Mouse (Mus musculus) CH12.LX (cell line): ENCODE data around the gene H2-Eb2.

Source experiments
- CTCF ChIP-seq, 2 experiments: IDR thresholded peaks in 1 of 2; conservative IDR thresholded peaks in 1 of 2; 2 replicates each; pipeline ENCODE4 v1.5.1; 2011 to 2012; ENCODE audit warnings: low read depth in 2 of 2, low read length in 2 of 2, improper control_type of control experiment in 1 of 2, inconsistent platforms in 1 of 2, mild to moderate bottlenecking in 1 of 2, moderate library complexity in 1 of 2
- ETS1 ChIP-seq: conservative IDR thresholded peaks from 2 replicates; pipeline ENCODE4 v1.6.1; 2012; ENCODE audit warnings: low read depth, mild to moderate bottlenecking, inconsistent platforms, low read length, improper control_type of control experiment, moderate library complexity
- HCFC1 ChIP-seq: IDR thresholded peaks from 2 replicates; pipeline ENCODE4 v1.6.1; 2012; ENCODE audit warnings: low read depth, mild to moderate bottlenecking, inconsistent platforms, low read length, improper control_type of control experiment
- MAX ChIP-seq: IDR thresholded peaks from 2 replicates; pipeline ENCODE4 v1.6.1; 2011; ENCODE audit warnings: low read length, improper control_type of control experiment
- NELFE ChIP-seq: IDR thresholded peaks from 2 replicates; pipeline ENCODE4 v1.6.1; 2011; ENCODE audit warnings: low read depth, low read length, improper control_type of control experiment
- POLR2A ChIP-seq: IDR thresholded peaks from 2 replicates; pipeline ENCODE4 v1.6.1; 2011; ENCODE audit warnings: low read depth, mild to moderate bottlenecking, improper control_type of control experiment, low read length
- POLR2AphosphoS2 ChIP-seq: IDR thresholded peaks from 2 replicates; pipeline ENCODE4 v1.6.1; 2011; ENCODE audit warnings: low read depth, low read length, improper control_type of control experiment
- RAD21 ChIP-seq: IDR thresholded peaks from 2 replicates; pipeline ENCODE4 v1.6.1; 2011; ENCODE audit warnings: low read depth, mild to moderate bottlenecking, low read length, improper control_type of control experiment, moderate library complexity
- TBP ChIP-seq: conservative IDR thresholded peaks from 2 replicates; pipeline ENCODE4 v1.6.1; 2011; ENCODE audit warnings: low read depth, low read length, improper control_type of control experiment
- USF2 ChIP-seq: conservative IDR thresholded peaks from 2 replicates; pipeline ENCODE4 v1.6.1; 2011; ENCODE audit warnings: low read depth, low read length, improper control_type of control experiment
- ZC3H11A ChIP-seq: IDR thresholded peaks from 2 replicates; pipeline ENCODE4 v1.6.1; 2012; ENCODE audit warnings: low read depth, mild to moderate bottlenecking, inconsistent platforms, low read length, improper control_type of control experiment
- ZNF384 ChIP-seq: IDR thresholded peaks from 2 replicates; pipeline ENCODE4 v1.6.1; 2012; ENCODE audit warnings: low read depth, low read length, improper control_type of control experiment, inconsistent platforms

DNA sequence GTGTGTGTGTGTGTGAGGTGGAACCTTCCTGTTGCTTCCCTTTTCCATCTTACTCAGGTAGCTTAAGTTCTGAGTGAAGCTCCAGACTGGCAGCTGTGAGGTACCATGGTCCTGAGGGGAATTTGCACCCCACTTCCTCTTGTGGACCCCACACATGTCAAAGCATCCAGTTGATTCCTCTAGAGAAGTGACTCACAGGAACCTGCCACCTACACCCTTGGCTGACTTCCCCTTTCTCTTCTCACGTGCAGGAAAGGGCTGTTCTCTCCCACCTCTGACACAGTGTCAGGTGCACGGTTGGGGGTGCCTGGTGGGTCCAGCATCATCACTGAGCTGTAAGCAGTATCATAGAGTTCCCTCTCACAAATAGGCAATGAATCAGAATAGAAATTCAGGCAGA is 31.9 kb upstream of the H2-Eb2 start:
- TF ChIP-seq NELFE (no peak), RAD21 (no peak), MAX (no peak), POLR2AphosphoS2 (no peak), CTCF (conservative IDR thresholded peaks at IDR 0.05 in 1 of 2, IDR thresholded peaks at IDR 0.05 in 1 of 2; ENCODE audit: low read depth in 2 of 2, low read length in 2 of 2) (no peak), POLR2A (no peak), ZC3H11A (no peak), HCFC1 (no peak), USF2 (no peak), ZNF384 (no peak), ETS1 (peak; percentile 68), TBP (no peak)
